ENCODE assay signal across 8 mouse cellular contexts in genomic region chr17:15285399-15286043, GRCm38 (mm10).
DNase-seq lines count a peak whose midpoint lies in the region; ATAC-seq lines count a peak whose summit lies in the region.

No protein-coding gene starts in this region.

- DNase-seq in liver, result peak; percentile 51
- DNase-seq in forebrain, embryonic 14.5 days (ENCODE audit: low spot score), result peak; percentile 95
- DNase-seq in heart, postnatal 10 days, result peak; percentile 85 to 88
- DNase-seq in layer of hippocampus, adult 8-10 months (ENCODE audit: low spot score in 2 of 2), result peak; percentile 5 to 17
- DNase-seq in lung, postnatal 4 days, result peak; percentile 73 to 88
- DNase-seq in skeletal muscle tissue, adult 2 months (ENCODE audit: low read depth, low spot score), result peak; percentile 97
- DNase-seq in thymus, postnatal 36 days, result no peak

- no peak overlapping the region for H3K4me2 ChIP-seq in liver, embryonic 12.5 days
- no peak overlapping the region for H3K4me2 ChIP-seq in forebrain, embryonic 14.5 days (ENCODE audit: low read length)

- no peak overlapping the region for H3K9ac ChIP-seq in liver, embryonic 12.5 days
- no peak overlapping the region for H3K9ac ChIP-seq in forebrain, embryonic 14.5 days (ENCODE audit: low read length)

- H3K4me1 ChIP-seq in liver, embryonic 12.5 days, result no peaks in the 10 kb centered on the region
- peaks cover 13% of the 10 kb centered on the region for H3K4me1 ChIP-seq in forebrain, embryonic 14.5 days (ENCODE audit: control insufficient read depth, insufficient read depth, low read length)

- H3K9me3 ChIP-seq in liver, embryonic 12.5 days (replicated peaks), result no peaks in the 10 kb centered on the region
- no peaks in the 10 kb centered on the region for H3K9me3 ChIP-seq in forebrain, embryonic 14.5 days (replicated peaks; ENCODE audit: control insufficient read depth, low read length)

- 52% methylated on average over 7 of the region's 7 CpGs for WGBS in liver, embryonic 12.5 days (ENCODE audit: insufficient replicate concordance)
- 31% methylated on average over 7 of the region's 7 CpGs for WGBS in forebrain, embryonic 14.5 days

- H3K27me3 ChIP-seq in liver, embryonic 12.5 days (replicated peaks), result no peaks in the 10 kb centered on the region
- no peaks in the 10 kb centered on the region for H3K27me3 ChIP-seq in forebrain, embryonic 14.5 days (replicated peaks; ENCODE audit: control insufficient read depth, insufficient read depth, low read length)

- ATAC-seq in liver, embryonic 12.5 days, result no peak
- peak; percentile 93 for ATAC-seq in forebrain, embryonic 14.5 days

- no peak overlapping the region for H3K4me3 ChIP-seq in liver, embryonic 12.5 days
- H3K4me3 ChIP-seq in forebrain, embryonic 14.5 days (ENCODE audit: low read depth, low read length), result no peak overlapping the region

- intact Hi-C loops in heart, postnatal 10 days (cut with DNase I), result loop anchor here (2.0 kb wide), 1 partner anchor 91 kb away; the partner anchor contains the start of gene Dll1

- no peaks in the 10 kb centered on the region for H3K36me3 ChIP-seq in liver, embryonic 12.5 days
- H3K36me3 ChIP-seq in forebrain, embryonic 14.5 days (ENCODE audit: control insufficient read depth, insufficient read depth, low read length), result no peaks in the 10 kb centered on the region

- no peak overlapping the region for H3K27ac ChIP-seq in liver, embryonic 12.5 days
- no peak overlapping the region for H3K27ac ChIP-seq in forebrain, embryonic 14.5 days (ENCODE audit: low read depth, low read length)

Comparison
In these comparisons a context has a peak if more than half of its experiments do, and no peak if none do; other contexts are left out.
1. DNase-seq: peak in liver (single experiment), forebrain, embryonic 14.5 days (single experiment), heart, postnatal 10 days (2 of 2), layer of hippocampus, adult 8-10 months (2 of 2), lung, postnatal 4 days (2 of 2) and skeletal muscle tissue, adult 2 months (single experiment); none in thymus, postnatal 36 days (0 of 2).